Mouse (Mus musculus) brain, adult 2 months (tissue): ENCODE data around the gene Ppard.
A peak's percentile ranks its signal among the peaks of the same experiment; 100 is the strongest.
"Not testable (repeated sequence)": the region's sequence is repeated elsewhere in the genome, so short reads cannot be mapped to it uniquely, and the experiment has no call there.

ENCODE experiments used
- DNase-seq: peaks from one replicate; pipeline ENCODE4 v3.0.0; 2011; ENCODE audit warnings: low read depth, low spot score

Gene Ppard

DNA sequence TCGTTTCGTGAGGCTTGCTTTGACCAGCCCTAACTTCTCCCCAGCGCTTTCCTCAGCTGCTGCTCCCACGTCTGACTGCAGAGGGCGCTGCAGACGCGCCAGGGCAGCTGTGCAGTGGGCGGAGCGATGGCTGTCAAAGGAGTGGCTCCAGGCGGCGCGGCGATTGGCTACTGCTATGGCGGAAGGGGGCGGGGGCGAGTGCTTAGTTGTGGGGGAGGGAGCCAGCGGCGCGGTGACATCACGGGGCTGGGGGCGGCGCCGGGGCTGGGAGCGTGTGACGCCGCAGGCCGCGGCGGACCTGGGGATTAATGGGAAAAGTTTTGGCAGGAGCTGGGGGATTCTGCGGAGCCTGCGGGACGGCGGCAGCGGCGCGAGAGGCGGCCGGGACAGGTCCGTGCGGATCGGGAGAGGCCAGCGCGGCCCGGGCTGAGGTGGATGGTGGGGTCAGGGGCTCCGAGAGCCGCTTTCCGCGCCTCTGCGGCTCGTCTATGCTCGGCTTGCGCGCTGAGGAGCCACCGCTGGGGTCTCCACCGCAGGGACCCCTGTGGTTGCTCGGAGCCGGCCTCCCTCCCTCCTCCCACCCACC, at the start of gene Ppard:
TSS of gene Ppard (plus strand) at position 226 of the 586 bp plus-strand sequence.
- peak; percentile 98 for DNase-seq

DNA sequence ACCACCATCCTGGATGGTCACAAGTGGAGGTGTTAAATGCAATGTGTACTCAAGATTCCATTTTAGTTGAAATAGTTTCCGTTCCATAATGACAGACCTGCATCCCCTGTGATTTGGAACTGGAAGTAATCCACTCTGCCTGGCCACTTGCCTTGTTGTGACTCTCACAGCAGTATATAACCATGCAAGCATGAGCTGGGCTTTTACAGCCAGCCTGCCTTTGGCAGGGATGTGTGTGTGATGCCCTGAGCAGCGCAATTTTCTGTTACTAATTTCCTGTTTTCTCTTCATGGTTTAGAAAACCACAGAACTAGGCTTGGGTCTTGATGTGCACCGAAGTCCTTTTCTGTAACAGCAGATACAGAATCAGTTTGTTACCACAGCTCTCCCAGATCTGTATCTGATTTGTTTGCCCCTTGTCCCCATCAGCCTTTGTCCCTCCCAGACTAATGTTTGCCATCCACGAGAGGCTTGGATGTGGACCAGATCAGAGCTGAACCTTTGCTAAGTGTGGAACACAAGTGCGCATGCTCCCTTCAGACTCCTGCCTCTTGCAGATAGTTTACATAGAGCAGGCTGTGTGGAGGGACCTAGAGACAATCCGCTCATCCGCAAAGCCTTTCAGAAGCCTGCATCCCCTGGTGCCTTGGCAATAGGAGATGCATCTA, 47.4 kb upstream of the Ppard start:
- DNase-seq = peak; percentile 40

DNA sequence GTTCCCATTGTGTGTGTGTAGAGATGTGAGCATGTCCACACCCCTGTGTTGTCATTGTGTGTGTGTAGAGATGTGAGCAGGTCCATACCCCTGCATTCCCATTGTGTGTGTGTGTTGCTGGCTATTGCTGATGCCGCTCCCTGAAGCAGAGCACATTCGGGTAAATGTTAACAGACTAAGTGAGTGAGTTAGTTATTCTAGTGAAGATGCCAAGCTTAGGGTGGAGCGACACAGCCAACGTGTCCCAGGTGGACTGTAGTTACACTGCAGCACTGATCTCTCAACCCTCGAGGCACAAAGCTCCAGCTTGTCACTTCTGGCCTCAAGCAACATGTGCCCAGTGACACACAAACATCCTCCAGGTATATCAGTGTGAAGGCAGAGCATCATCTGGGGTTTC, 44.2 kb upstream of the Ppard start:
- no peak for DNase-seq

DNA sequence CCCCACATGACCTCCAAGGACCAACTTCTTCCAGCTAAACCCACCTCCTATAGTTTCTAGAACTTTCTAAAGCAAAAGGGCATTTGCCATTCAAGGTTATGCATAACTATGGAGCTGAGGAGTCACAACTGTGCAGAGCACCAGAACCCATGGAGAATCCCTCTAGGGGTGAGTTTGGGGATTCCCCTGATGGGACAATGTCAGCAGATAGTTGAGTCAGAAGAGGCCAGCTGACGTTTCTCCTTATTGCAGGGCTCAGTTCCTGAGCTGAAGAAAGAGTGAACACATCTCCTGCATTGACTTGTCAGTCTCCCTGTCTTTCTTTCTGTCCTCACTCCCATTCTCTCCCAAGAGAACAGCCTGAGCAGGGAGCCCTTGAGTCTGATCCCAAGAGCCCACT, 39.7 kb upstream of the Ppard start:
- DNase-seq = no peak

DNA sequence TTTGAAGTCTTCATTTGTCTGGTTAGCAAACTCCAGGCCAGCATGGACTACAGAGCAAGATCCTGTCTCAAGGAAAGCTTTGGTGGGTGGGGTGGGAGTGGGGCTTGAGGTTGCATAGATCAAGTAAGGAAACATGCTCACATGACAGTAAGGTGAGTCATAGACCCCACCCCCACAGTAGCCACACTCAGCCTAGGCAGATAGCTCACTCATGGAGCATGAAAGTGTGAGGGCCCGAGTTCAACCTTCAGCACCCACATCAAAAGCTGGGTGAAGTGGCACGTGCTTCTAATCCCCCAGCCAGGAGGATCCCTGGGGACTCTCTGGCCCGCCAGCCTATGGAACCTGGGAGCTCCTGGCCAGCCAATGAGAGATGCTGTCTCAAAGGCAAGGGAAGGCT, 38.9 kb upstream of the Ppard start:
- peak; percentile 48 for DNase-seq

DNA sequence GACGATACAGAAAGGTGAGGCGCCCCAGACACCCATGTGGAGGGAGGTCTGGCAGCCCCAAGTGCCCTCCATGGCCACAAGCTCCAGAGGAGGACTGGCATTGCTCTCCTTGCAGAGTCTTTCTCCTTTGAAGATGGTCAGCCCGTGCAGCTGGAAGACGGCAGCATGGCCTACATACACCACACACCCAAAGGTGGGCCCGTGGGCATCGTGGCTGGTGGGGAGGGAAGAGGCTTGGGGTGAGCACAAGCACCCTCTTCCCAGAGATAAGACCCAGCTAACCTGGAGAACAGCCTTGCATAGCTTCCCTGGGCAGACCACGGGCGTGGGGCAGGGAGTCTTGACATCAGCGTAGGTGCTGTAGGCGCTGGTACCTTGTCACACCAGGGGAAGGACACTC, 37.5 kb upstream of the Ppard start:
- no peak for DNase-seq

DNA sequence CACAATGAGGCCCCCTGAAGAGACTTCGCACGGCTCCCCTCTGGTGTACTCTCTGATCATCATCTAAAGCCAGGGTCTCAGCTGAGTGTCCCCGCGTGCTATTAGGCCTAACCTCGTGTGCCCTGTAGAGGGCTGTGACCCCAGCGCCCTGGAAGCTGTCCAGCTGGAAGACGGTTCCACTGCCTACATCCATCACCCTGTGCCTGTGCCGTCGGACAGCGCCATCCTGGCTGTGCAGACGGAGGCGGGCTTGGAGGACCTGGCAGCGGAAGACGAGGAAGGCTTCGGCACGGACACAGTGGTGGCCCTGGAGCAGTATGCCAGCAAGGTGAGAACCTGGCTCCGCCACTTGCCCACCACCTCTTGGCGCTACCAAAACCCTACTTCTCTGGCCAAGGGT, 34.9 kb upstream of the Ppard start:
- no peak for DNase-seq

DNA sequence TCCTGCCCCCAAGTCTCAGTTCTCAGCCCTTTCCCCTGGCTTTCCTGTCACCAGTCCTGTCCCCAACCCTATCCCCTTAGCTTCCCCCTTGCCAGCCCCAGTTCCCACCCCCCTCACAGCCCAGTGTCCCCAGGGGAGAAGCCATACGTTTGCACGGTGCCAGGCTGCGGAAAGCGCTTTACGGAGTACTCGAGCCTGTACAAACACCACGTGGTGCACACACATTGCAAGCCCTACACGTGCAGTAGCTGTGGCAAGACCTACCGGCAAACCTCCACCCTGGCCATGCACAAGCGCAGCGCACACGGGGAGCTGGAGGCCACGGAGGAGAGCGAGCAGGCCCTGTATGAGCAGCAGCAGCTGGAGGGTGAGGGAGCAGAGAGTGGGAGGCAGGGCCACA, 30.5 kb upstream of the Ppard start:
- no peak for DNase-seq

DNA sequence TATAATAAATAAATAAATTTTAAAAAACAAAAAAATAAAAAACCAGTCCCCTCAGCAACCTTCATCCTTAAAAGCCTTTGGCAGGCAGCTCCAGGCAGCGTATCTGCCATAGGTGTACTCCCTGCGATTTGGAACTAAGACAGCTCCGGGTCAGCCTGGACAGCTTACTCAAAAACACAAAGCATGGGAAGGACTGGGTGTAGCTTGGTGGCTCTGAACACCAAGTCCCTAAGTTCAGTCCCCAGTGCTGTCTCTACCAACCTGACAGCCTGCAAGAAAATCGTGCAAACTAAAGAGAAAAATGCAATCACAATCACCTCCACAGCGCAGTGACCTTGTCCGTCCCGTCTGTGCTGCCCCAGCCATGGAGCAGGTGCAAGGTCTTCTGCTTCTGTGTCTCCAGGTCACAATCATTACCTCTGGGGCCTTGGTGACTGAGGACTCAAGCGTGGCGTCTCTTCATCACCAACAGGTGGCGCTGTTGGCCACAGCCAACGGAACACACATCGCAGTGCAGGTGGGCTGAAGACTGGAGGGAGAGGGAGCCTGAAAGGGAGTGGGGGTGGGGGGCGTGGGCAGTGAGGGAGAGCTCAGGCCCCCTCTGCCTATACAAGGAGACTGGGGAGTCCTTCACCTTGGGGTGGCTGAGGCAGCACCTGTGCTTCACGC, 28.3 kb upstream of the Ppard start:
- DNase-seq = peak; percentile 74

DNA sequence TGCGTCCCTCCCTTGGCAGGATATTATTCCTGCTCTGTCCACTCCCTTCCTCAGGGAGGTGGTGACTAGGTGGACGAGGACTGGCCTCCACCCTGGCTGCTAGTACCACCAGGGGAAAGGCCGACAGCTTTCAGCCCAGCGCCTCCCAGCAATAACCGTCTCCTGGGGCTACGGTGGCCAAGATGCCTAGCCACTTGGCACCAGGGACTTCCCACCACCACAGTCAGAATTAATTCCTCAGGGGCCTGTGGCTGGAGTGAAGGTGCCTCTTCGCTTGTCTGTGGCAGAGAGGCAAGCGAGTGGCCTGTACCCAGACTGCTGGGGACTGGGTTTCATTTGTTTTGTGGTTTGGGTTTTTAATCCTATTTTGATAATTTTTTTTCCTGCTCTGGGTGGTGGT, 27.1 kb upstream of the Ppard start:
- DNase-seq = no peak

DNA sequence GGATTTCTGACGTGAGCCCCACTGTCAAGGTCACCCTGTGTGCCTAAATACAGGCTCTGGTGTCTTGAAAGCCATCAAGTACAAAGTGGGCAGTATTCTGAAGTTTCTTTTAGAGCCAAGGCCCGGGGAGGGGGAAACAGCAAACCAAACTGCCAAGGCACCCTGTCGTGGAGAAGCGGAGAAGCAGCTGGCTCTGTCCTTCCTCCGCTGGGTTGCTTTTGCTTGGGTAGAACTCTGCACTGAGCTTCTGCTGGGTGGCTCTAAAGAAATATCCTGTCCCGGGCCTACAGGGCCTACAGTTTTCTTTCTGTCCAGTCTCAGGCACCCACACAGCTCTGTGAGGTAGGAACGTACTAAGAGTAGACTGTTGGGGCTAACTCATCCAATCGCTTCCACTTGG, 25.4 kb upstream of the Ppard start:
- no peak for DNase-seq

DNA sequence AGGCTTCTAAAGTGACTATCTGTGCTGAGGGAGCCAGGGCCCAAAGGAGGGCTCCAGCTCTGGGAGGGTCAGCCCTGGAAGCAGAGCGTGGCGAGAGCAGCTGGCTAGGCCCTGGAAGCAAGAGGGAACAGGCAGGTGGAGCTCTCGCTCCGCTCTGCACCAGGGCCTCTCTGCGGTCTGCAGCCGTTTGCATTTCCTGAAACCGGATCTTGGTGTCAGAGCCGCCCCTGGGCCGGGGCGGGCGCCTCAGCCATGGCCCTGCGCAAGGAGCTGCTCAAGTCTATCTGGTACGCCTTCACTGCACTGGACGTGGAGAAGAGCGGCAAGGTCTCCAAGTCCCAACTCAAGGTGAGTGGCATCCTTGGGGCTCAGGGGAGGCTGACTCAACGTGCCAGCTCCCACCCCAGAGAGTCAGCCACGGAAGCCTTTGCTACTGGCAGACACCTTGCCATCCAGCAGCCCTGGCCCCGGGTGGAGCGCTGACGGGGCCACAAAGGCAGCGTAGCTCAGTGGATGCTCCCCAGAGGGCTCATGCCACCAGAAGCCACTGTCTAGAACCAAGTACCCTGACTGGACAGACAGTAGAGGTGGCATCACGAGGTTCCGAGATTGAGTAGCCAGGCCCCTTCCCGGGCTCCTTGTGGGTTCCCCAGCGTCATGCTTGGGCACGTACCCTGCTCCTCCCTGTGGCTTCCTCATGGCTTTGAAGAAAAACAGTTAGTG, 24.7 kb upstream of the Ppard start, which contains the start of gene Def6:
TSS of gene Def6 (plus strand) at position 188 of the 723 bp plus-strand sequence.
- DNase-seq = peak; percentile 63

DNA sequence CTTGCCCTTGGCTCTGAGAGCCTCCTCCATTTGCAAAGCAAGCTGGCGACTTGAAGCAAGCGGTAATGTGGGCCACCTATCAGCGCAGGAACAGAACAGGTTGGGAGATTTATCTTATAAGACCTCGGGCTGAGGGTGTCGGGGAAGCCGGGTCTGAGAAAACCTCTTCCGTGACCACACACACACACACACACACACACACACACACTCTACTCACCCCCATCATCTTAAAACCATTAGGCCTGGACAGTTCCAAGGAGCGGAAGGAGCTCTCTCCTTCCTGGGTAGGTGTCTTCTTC, 24.2 kb upstream of the Ppard start:
- DNase-seq = no peak

DNA sequence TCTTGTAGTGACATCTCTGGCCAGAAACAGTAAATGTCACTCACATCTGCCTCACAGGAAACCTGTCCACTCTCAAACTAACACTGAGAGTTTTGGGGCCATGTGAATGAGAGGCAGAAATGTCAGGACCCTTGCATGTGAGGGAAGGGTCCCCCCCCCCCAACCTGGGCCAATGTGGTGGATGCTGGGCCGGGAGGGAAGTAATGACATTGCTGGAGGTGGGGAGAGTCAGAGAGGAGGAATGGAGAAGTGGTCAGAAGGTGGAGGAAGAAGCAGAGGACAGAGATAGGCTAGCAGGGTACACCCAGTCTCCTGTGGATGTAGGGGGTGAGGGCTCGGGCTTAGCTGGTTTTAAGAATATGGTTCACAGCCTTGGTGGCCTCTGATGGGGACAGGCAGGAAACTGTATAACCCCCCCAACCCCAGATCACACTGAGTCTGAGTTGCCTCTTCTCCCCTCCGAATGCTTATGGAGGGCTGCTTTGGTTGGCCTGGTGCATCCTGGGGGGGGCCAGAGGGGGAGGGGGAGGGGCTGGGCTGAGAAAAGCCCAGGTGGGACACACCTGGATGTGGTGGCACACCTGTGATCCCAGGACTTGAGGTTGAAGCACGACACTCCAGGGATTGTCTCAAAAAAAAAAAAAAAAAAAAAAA, 22.9 kb upstream of the Ppard start:
- DNase-seq = no peak

DNA sequence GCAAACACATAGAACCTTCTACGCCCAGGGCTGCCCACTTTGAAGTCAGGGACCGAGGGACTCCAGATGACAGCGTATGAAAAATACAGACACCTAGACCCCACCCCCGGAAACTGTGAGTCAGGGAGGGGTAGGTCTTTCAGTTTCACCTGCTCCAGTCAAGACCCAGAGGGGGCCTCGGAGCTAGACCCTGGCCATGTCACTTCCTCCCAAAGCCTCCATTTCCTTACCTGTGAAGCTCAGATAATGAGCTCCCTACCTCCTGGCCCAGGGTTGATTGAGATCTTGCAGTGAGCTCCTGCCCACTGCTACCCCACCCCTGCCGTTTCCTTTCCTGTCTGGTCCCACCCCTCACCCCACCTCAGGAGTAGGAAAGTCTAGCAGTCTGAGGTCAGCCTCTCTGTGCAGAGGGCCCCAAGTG, 20.6 kb upstream of the Ppard start:
- DNase-seq = no peak

DNA sequence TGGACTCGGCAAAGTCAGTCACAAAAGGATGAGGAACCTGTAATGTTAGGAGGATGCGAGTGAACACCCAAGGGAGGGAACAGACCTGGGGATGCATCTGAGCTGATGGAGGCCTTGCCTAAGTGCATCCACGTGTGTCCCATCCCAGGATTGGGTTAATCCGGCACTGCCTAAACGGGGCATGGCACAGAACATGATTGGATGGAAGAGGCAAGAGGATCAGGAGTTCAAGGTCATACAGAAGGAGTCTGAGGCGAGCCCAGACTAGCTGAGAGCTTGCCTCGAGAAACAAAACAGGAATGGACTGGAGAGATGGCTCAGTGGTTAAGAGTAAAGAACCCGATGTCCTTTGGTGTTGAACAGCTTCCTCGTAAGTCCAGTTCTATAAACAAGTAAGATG, 20.1 kb upstream of the Ppard start:
- no peak for DNase-seq

DNA sequence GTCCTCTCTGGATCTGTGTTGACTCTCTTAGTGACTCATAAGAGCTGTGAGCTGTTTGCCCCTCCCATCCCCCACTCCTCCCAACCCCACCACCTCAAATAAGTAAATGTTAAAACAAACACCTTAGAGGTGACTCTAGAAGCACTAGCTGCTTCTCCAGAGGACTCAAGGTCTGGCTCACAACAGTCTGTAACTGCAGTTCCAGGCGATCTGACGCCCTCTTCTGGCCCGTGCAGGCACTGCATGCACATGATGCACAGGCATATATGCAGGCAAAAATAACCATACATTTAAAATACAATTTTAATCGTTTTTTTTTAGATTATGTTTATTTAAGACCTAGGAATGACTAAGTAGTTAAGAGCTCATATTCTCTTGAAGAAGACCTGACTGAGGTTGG, 19.3 kb upstream of the Ppard start:
- DNase-seq = no peak

DNA sequence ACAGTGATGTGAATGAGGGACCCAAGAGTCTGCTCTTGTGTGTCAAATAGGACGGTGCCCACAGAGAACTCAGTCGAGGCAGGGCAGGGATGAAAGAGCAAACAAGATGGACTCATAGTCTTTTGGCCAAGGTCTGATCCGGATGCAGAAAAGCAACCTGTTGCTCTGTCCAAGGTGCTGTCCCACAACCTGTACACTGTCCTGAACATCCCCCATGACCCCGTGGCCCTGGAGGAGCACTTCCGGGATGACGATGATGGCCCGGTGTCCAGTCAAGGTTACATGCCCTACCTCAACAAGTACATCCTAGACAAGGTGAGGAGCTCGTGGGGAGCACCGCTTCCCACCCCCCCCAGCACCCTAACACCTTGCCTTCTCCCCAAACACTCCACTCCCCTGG, 15.7 kb upstream of the Ppard start:
- DNase-seq = no peak

DNA sequence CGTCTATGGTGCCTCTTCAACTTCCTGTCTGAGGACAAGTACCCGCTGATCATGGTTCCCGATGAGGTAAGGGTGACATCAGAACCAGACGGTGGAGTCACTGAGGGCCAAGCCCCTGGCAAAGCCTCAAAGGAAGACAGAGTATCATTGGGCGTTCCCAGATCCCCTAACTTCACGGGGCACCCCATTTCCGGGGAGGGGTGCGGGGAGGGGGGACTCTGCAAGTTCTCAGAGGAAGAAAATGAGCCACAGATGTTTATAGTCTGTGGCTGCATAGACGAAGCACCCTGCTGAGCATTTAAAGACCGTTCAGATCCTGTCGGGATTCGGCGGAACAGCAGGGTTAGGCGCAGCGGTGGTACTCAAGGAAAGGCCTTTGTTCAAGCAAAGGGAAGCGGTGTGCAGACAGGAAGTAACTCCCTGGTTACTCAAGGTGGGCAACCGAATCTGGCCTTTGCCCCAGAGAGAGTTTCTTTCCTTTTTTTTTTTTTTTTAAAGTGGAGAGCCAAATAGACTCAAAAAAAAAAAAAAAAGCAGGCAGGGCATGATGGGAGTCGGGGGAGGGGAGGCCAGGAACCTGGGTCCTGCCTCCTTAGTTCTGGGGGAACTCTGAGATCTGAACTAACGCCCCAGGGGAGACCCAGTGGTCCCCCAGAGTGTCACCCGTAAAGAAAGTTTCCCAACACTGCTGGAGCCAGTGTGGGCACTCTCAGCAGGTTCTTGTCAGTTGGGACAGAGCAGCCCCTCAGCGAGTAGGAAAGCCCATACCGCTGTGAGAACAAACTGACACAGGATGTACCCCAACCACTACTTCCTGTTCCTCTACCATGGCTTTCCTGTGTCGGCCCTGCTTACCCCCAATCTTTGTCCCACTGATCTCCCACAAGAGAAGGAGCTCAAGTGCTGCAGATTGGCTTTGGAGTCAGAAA, 14.5 kb upstream of the Ppard start:
- no peak for DNase-seq

DNA sequence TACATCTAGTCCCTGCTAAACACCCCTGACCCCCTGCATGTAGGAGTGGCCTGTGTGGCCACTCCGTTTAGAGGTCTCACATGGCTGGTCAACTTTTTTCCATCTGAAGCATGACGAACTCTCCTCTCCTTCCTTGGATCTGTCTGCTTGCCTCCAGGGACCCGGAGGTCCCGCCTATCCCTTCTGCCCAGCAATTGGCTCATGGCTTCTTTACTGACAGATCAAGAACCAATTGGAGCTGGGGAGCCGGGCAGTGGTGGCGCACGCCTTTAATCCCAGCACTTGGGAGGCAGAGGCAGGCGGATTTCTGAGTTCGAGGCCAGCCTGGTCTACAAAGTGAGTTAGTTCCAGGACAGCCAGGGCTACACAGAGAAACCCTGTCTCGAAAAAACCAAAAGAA, 10.0 kb upstream of the Ppard start:
- not testable (repeated sequence) for DNase-seq
